Mouse (Mus musculus) intestine, embryonic 15.5 days (tissue): ENCODE measurements at regions not wholly inside any gene's neighbourhood (a gene's known extent, or its start where the extent isn't known, plus 50 kb on each side); places are given as distances from the start of the nearest gene placed in this dataset.
"Not testable (repeated sequence)": the region's sequence is repeated elsewhere in the genome, so short reads cannot be mapped to it uniquely, and the experiment has no call there.

Source experiments
- ATAC-seq: fragments of 200-750 bp; cut with Nextera tagmentation; 2 replicates; pipeline ENCODE4 v1.8.0; 2017; ENCODE audit warnings: moderate TSS enrichment, moderate library complexity
- H3K27ac ChIP-seq: fragments of 300-500 bp; sonication (generic); 2 replicates; pipeline ENCODE4 v1.5.1; 2015; ENCODE audit warnings: mild to moderate bottlenecking, inconsistent platforms
- H3K27me3 ChIP-seq: fragments of 300-500 bp; sonication (generic); replicated peaks from 2 replicates; pipeline ENCODE4 v1.6.1; 2015; ENCODE audit warnings: inconsistent platforms
- H3K36me3 ChIP-seq: fragments of 300-500 bp; sonication (generic); 2 replicates; pipeline ENCODE4 v1.6.1; 2015; ENCODE audit warnings: inconsistent platforms
- H3K4me1 ChIP-seq: fragments of 300-500 bp; sonication (generic); replicated peaks from 2 replicates; pipeline ENCODE4 v1.6.1; 2015; ENCODE audit warnings: inconsistent platforms
- H3K4me2 ChIP-seq: fragments of 300-500 bp; sonication (generic); replicated peaks from 2 replicates; pipeline ENCODE4 v1.6.1; 2015; ENCODE audit warnings: mild to moderate bottlenecking, inconsistent platforms
- H3K4me3 ChIP-seq: fragments of 300-500 bp; sonication (generic); replicated peaks from 2 replicates; pipeline ENCODE4 v1.5.1; 2015; ENCODE audit warnings: inconsistent platforms
- H3K9ac ChIP-seq: fragments of 300-500 bp; sonication (generic); 2 replicates; pipeline ENCODE4 v1.6.1; 2015; ENCODE audit warnings: inconsistent platforms
- H3K9me3 ChIP-seq: fragments of 300-500 bp; sonication (generic); 2 replicates; pipeline ENCODE4 v1.6.1; 2016; ENCODE audit warnings: inconsistent platforms
- WGBS: fragments of 180-500 bp; shearing (Covaris S2); methylation state at CpG from one replicate; pipeline ENCODE4 v1.1.7; 2015; 5-methylcytosine and 5-hydroxymethylcytosine counted together

GRCm38 (mm10) chr12:5744086-5744709, 368.7 kb upstream of the Klhl29 start:
- Histone ChIP-seq H3K4me3 (no peak overlapping the region), H3K27me3 (no peaks in the 10 kb centered on the region), H3K9me3 (no peaks in the 10 kb centered on the region), H3K9ac (no peak overlapping the region), H3K36me3 (no peaks in the 10 kb centered on the region), H3K4me2 (no peak overlapping the region), H3K27ac (no peak overlapping the region), H3K4me1 (no peaks in the 10 kb centered on the region)
- no peak for ATAC-seq
- 97% methylated on average over 2 of the region's 2 CpGs for WGBS

- no peak overlapping the region for H3K9ac ChIP-seq
- H3K36me3 ChIP-seq, result no peaks in the 10 kb centered on the region
- H3K4me3 ChIP-seq, result no peak overlapping the region
- no peak overlapping the region for H3K27ac ChIP-seq
- ATAC-seq, result peak; percentile 81
- H3K27me3 ChIP-seq, result no peaks in the 10 kb centered on the region
- 38% methylated on average over 1 of the region's 1 CpGs for WGBS
- H3K4me2 ChIP-seq, result no peak overlapping the region
- H3K9me3 ChIP-seq, result no peaks in the 10 kb centered on the region
- no peaks in the 10 kb centered on the region for H3K4me1 ChIP-seq
Observed at GRCm38 (mm10) chr12:5736066-5736465, 360.6 kb upstream of the Klhl29 start.

DNA sequence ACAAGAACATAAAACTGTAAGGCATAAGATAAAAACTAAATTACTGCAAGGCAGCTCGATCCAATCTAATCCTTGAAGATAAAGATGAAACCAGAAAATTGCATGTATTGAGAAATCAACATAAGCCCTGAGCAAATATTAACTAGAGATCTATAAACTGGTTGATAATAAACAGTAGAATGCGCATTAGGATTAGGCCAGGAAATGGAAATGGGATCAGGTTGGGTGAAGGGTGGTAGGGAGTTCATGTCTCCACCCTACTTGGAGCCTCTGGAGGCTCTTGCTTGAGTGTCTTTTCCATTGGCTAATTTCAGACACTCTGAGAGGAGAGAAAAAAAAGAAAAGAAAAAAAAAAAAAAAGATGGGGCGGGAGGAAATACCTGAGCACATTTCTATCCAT, 359.4 kb upstream of the Klhl29 start:
- Histone ChIP-seq H3K4me2 (no peak overlapping the region), H3K27me3 (no peaks in the 10 kb centered on the region), H3K36me3 (no peaks in the 10 kb centered on the region), H3K9me3 (no peaks in the 10 kb centered on the region), H3K27ac (no peak overlapping the region), H3K9ac (no peak overlapping the region), H3K4me3 (no peak overlapping the region), H3K4me1 (no peaks in the 10 kb centered on the region)
- peak; percentile 81 for ATAC-seq
- 68% methylated on average over 3 of the region's 3 CpGs for WGBS

DNA sequence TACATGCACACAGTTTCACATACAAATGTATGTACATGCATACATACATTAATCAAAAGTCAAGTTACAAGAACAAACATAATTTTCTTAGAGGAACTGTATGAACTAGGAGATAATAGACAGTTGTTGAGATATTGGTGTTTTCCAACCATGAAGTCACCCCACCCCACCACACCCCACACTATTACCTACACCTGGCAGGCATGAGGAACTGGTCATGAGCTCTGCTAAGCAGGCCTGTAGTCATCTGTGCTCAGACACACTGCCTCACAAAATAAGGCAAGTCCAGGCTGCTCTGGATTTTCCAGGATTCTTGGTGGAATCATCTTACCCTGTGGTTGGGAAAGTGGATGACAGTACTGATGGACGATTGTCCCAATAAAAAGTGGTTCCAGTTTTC, 347.6 kb upstream of the Klhl29 start:
- 87% methylated on average over 1 of the region's 1 CpGs for WGBS
- Histone ChIP-seq H3K36me3 (no peaks in the 10 kb centered on the region), H3K27me3 (no peaks in the 10 kb centered on the region), H3K9me3 (no peaks in the 10 kb centered on the region), H3K4me1 (no peaks in the 10 kb centered on the region), H3K4me2 (no peak overlapping the region), H3K9ac (no peak overlapping the region), H3K27ac (no peak overlapping the region), H3K4me3 (no peak overlapping the region)
- no peak for ATAC-seq

DNA sequence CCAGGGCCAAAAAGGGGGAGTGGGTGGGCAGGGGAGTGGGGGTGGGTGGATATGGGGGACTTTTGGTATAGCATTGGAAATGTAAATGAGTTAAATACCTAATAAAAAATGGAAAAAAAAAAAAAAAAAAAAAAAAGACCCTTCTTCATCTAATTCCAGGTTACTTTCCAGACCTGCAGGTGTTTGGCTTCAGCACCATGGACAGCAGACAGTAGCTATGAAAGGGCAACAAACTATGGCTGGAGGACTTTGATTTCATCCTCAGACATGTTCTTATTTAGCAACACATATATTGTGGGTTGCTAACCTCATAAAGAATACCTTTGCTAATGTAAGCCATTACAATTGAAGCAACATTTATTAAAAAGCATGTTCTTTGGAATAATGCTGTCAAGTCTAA, 342.0 kb upstream of the Klhl29 start:
- H3K9me3 ChIP-seq, H3K27me3 ChIP-seq, H3K9ac ChIP-seq, H3K36me3 ChIP-seq, H3K4me1 ChIP-seq, H3K27ac ChIP-seq, H3K4me2 ChIP-seq, H3K4me3 ChIP-seq, ATAC-seq: not testable (repeated sequence)

GRCm38 (mm10) chr12:5698778-5699454, 323.4 kb upstream of the Klhl29 start:
- 56% methylated on average over 8 of the region's 8 CpGs for WGBS
- Histone ChIP-seq H3K4me1 (no peaks in the 10 kb centered on the region), H3K4me3 (no peak overlapping the region), H3K27me3 (no peaks in the 10 kb centered on the region), H3K9ac (no peak overlapping the region), H3K4me2 (no peak overlapping the region), H3K36me3 (no peaks in the 10 kb centered on the region), H3K27ac (no peak overlapping the region), H3K9me3 (no peaks in the 10 kb centered on the region)
- no peak for ATAC-seq

DNA sequence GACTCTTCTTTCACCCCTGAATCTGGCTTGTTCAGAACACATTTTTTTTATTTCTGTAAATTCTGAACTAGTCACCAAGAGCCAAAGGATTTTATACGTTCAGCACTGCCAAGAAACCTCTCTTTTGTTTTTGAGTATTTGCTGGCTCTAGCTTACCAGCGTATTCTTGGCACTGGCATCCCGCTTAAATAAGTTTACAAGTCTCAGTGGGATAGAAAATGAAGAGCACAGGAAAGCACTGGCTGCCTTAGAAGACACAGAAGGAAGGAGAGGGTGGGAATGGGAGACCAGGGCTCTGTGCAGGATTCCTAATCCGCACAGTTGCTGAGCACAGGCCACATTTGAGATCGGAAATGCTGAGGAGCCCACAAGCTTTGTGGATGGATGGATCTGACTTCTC, 306.7 kb upstream of the Klhl29 start:
- Histone ChIP-seq H3K9me3 (no peaks in the 10 kb centered on the region), H3K4me1 (no peaks in the 10 kb centered on the region), H3K9ac (no peak overlapping the region), H3K4me3 (no peak overlapping the region), H3K4me2 (no peak overlapping the region), H3K36me3 (no peaks in the 10 kb centered on the region), H3K27me3 (no peaks in the 10 kb centered on the region), H3K27ac (no peak overlapping the region)
- ATAC-seq, result no peak
- WGBS, result 83% methylated on average over 5 of the region's 5 CpGs

DNA sequence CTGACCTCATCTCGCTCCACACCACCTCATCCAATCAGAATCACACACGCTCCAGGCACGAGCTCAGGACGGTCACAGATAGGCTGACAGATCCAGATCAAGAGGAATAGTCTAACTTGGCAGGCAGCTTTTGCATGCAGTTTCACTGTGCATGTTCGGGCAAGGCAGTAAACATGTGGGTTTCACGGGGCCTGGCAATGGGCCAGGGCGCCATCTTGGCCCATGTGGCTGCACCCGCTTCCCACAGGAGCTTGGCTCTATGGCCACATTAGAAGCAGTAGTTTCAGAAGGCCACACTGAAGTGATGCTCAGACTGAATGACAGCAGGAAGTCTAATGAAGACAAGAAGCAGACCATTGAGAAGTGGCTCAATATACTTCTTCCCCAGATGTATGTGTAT, 302.6 kb upstream of the Klhl29 start:
- not testable (repeated sequence) for H3K4me2 ChIP-seq, H3K9ac ChIP-seq, H3K36me3 ChIP-seq, H3K27me3 ChIP-seq, H3K9me3 ChIP-seq, H3K4me3 ChIP-seq, H3K4me1 ChIP-seq, H3K27ac ChIP-seq, ATAC-seq
- 93% methylated on average over 8 of the region's 8 CpGs for WGBS

- Histone ChIP-seq H3K27ac (no peak overlapping the region), H3K36me3 (no peaks in the 10 kb centered on the region), H3K4me2 (no peak overlapping the region), H3K4me3 (no peak overlapping the region), H3K4me1 (no peaks in the 10 kb centered on the region), H3K9me3 (no peaks in the 10 kb centered on the region), H3K27me3 (no peaks in the 10 kb centered on the region), H3K9ac (no peak overlapping the region)
- ATAC-seq, result no peak
- 46% methylated on average over 3 of the region's 3 CpGs for WGBS
Observed at GRCm38 (mm10) chr12:5668486-5668885, 293.0 kb upstream of the Klhl29 start.

GRCm38 (mm10) chr12:5637571-5638275, 262.2 kb upstream of the Klhl29 start:
- Histone ChIP-seq H3K36me3 (no peaks in the 10 kb centered on the region), H3K4me1 (no peaks in the 10 kb centered on the region), H3K27me3 (no peaks in the 10 kb centered on the region), H3K4me2 (no peak overlapping the region), H3K4me3 (no peak overlapping the region), H3K9me3 (no peaks in the 10 kb centered on the region), H3K27ac (no peak overlapping the region), H3K9ac (no peak overlapping the region)
- WGBS, result 81% methylated on average over 9 of the region's 9 CpGs
- ATAC-seq, result no peak

- no peak for ATAC-seq
- Histone ChIP-seq H3K4me3 (no peak overlapping the region), H3K4me1 (no peaks in the 10 kb centered on the region), H3K36me3 (no peaks in the 10 kb centered on the region), H3K27me3 (no peaks in the 10 kb centered on the region), H3K9me3 (no peaks in the 10 kb centered on the region), H3K27ac (no peak overlapping the region), H3K9ac (no peak overlapping the region), H3K4me2 (no peak overlapping the region)
- 83% methylated on average over 3 of the region's 3 CpGs for WGBS
Observed at GRCm38 (mm10) chr12:5633971-5634370, 258.5 kb upstream of the Klhl29 start.

DNA sequence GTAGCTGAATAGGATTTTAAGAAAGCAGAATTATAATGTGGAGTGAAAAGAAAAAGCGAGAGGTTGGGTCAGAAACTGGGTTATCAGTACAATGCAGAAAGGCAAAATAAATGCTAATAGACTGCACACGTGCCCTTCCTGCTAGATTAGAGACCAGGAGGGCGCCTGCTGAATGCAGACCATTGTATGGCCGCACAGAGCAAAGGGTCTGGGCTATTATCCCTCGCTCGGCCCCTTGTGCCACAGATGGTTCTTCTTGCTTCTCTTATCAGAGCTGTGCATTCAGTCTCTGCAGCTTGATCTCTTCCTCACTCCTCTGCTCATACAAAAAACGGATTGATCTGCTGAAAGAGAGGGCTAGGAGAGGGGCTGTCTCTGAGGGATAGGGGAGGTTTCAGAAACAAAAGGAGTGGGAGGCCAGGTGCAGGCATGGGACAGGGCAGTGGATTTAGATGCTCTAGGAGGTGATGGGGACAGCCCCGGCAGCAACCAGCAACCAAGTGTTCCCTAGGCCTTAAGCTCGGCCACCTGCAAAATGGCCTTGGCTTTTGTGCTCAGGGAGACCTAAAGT, 225.7 kb upstream of the Klhl29 start:
- Histone ChIP-seq H3K27me3 (no peaks in the 10 kb centered on the region), H3K4me2 (no peak overlapping the region), H3K36me3 (no peaks in the 10 kb centered on the region), H3K4me1 (no peaks in the 10 kb centered on the region), H3K4me3 (no peak overlapping the region), H3K27ac (no peak overlapping the region), H3K9me3 (no peaks in the 10 kb centered on the region), H3K9ac (no peak overlapping the region)
- WGBS, result 81% methylated on average over 9 of the region's 9 CpGs
- ATAC-seq, result no peak
